Mouse (Mus musculus) lung, adult 18-20 months (tissue): ENCODE data around the gene Disp3.

Experiments used
- DNase-seq, 2 experiments: peaks; one replicate each; pipeline ENCODE4 v3.0.0; 2022; ENCODE audit warnings: mixed read lengths in 2 of 2

Gene Disp3

GRCm38 (mm10) chr4:148287476-148288054, at the start of gene Disp3:
Disp3 (minus strand) TSS chr4:148287965.
- DNase-seq: no peak

GRCm38 (mm10) chr4:148330269-148330668, 42.5 kb upstream of the Disp3 start:
- DNase-seq: no peak

- DNase-seq: no peak
Observed at GRCm38 (mm10) chr4:148329431-148329830, 41.7 kb upstream of the Disp3 start.

GRCm38 (mm10) chr4:148328237-148328636, 40.5 kb upstream of the Disp3 start:
- no peak for DNase-seq

GRCm38 (mm10) chr4:148327266-148327997, 39.7 kb upstream of the Disp3 start:
- DNase-seq: peak in 1 of 2 experiments; percentile 2

GRCm38 (mm10) chr4:148326791-148327190, 39.0 kb upstream of the Disp3 start:
- DNase-seq: no peak

GRCm38 (mm10) chr4:148325951-148326350, 38.2 kb upstream of the Disp3 start:
- no peak for DNase-seq

- DNase-seq: no peak
Observed at GRCm38 (mm10) chr4:148325057-148325456, 37.3 kb upstream of the Disp3 start.

- no peak for DNase-seq
Observed at GRCm38 (mm10) chr4:148322152-148322551, 34.4 kb upstream of the Disp3 start.

- no peak for DNase-seq
Observed at GRCm38 (mm10) chr4:148319366-148319765, 31.6 kb upstream of the Disp3 start.

GRCm38 (mm10) chr4:148315377-148316175, 27.8 kb upstream of the Disp3 start:
- DNase-seq: no peak

- DNase-seq: no peak
Observed at GRCm38 (mm10) chr4:148314396-148314795, 26.6 kb upstream of the Disp3 start.

- no peak for DNase-seq
Observed at GRCm38 (mm10) chr4:148313601-148314000, 25.8 kb upstream of the Disp3 start.

- DNase-seq: no peak
Observed at GRCm38 (mm10) chr4:148312296-148313116, 24.7 kb upstream of the Disp3 start.

GRCm38 (mm10) chr4:148310845-148311244, 23.1 kb upstream of the Disp3 start:
- no peak for DNase-seq

GRCm38 (mm10) chr4:148310126-148310525, 22.4 kb upstream of the Disp3 start:
- no peak for DNase-seq

- DNase-seq: peak; percentile 18 to 24
Observed at GRCm38 (mm10) chr4:148306406-148307083, 18.8 kb upstream of the Disp3 start.

- DNase-seq: no peak
Observed at GRCm38 (mm10) chr4:148298720-148299119, 11.0 kb upstream of the Disp3 start.

- no peak for DNase-seq
Observed at GRCm38 (mm10) chr4:148297640-148298039, 9.9 kb upstream of the Disp3 start.

- no peak for DNase-seq
Observed at GRCm38 (mm10) chr4:148293319-148293718, 5.6 kb upstream of the Disp3 start.

- DNase-seq: no peak
Observed at GRCm38 (mm10) chr4:148291849-148292248, 4.1 kb upstream of the Disp3 start.

- DNase-seq: no peak
Observed at GRCm38 (mm10) chr4:148291080-148291479, 3.3 kb upstream of the Disp3 start.
